Mouse (Mus musculus) spleen, postnatal 36 days (tissue): Measurements from ENCODE around the gene Celf2.

Source experiments
- DNase-seq, 2 experiments: peaks; one replicate each; pipeline ENCODE4 v3.0.0; 2022; ENCODE audit warnings: low spot score in 2 of 2, mixed read lengths in 1 of 2

The Celf2 gene

GRCm38 (mm10) chr2:6915386-6915785 is 594.0 kb downstream of the Celf2 start:
- no peak for DNase-seq

DNA sequence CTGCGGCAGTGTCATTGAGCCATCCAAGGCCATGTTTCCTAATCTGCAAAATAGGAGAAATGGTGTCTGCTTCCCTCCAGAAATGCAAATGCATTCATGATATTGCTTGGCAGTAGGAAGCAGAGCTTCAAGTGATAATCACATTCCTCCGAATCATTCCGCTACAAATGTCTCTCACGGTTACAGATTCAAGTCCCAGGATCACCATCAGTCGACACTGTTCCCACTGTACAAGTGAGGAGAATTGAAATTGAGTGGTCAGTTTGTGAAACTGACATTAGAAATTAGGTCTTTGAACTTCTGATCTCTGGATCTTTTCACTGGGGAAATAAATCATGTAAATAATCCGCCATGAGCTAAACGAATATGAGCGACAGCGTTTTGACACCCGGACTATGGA is 596.0 kb downstream of the Celf2 start:
- DNase-seq: no peak

DNA sequence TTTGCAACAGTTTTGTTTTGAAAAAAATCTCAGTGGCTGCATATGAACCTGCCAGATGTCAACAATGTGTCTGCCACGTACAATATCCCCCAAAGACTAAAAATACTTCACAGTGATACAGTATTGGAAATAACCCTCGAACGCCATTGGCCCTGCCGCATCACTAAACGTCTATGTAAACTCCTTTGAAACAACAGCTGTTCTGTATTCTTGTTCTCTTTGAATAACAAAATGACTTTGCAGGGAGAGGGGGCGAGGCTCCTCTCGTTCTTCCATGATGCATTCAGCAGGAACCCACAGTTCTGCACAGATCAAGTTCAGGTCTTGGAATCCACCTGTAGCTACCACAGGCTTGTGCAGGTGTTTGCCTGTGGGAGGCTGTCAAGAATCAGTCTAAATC is 597.4 kb downstream of the Celf2 start:
- no peak for DNase-seq

DNA sequence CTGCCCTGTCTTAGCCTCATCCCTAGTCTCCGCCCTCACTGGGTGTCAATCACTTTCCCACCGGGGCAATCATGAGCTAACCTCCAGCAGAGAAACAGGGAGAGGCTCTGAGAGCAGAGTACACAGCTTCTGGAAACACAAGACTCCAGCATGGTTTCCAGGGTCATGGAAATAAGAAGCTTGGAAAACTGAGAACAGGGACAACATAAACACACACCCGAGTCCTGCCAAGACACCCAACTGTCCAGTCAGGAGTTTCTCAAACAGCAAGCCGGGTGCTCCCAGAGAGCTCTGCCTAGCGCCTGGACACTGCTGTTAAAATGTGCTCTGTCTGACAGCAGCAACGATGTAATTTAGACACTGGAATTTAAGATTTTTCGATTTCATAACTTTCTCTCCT is 599.4 kb downstream of the Celf2 start:
- DNase-seq: no peak

DNA sequence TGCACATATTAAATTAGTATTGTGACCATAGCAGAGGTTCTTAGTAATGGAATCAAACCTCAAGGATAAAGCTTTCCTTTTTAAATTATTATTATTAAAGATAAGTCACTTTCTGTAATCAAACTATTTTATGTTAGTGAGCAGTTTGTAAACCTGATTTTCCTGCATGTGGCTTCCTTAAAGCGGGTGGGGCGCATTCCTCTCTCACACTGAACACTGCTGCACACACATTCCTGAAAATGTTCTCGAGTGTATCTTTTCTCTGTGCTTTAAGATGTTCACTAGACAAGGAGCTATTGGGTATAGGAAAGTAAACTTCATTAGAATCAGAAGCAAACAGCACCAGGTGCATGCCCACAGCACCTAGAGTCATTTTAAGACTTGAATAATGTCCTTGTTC is 605.0 kb downstream of the Celf2 start:
- DNase-seq: no peak

DNA sequence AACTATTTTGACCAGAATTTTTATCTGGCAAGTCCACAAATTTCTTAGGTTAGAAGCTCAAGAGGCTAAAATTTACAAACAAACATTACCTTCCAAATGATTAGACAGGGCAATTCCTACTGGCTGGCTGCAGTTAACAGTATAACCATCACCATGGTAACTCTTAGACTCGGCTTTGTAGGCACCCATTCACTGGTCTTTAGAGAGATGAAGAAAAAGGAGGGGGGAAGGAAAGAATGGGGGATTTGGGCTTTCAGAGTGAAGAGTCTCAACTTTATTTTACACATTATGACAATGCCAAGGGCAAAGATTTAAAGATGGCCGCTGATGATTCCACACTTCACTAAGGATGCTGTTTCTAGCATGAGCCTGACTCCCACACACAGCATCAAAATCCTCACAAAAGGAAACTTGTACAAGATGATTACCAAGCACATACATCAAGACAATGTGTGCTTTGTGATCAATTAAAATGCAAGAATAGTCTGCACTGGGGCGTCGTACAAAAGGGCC is 606.1 kb downstream of the Celf2 start:
- DNase-seq: no peak

GRCm38 (mm10) chr2:6896896-6897295 is 612.5 kb downstream of the Celf2 start:
- no peak for DNase-seq

- DNase-seq: no peak
These were observed 615.8 kb downstream of the Celf2 start for GRCm38 (mm10) chr2:6893597-6893996.

GRCm38 (mm10) chr2:6893095-6893494 is 616.3 kb downstream of the Celf2 start:
- no peak for DNase-seq

DNA sequence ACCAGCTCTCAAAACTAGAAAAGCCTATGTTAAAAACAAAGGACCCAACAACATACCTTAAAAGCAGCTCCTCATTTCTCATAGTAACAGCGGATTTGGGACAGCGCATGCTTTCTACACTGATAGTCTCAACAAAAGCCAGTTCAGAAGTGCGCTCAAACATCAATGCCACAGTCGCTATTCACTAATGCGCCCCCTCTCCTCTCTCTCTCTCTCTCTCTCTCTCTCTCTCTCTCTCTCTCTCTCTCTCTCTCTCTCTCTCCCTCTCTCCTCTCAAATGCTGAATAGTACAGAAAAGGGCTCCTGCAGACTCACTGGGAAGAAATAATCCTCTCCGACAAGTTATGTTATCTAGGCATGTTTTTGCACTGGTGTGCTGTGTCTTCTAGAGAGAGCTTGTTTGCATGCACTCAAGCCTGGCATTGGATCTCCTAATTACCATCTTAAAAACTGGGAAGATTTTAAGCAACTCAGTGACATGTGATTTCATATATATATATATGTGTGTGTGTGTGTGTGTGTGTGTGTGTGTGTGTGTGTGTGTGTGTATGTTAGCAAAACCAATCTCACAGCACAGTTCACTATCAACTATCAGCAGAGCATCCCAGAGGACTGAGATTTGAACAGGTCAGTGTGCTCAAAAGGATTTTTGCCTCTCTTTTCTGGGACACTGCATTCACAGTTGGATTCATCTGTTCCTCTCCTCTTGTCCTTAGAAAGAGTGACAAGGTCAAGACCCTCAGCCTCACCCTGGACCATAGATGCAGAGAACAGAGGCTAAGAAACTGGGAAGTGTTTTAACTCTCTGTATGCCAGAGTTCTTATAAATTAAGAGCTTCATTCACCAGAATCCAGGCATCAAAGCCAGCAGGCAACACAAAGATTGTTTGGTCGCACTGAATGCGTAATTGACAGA is 624.3 kb downstream of the Celf2 start:
- DNase-seq: no peak

DNA sequence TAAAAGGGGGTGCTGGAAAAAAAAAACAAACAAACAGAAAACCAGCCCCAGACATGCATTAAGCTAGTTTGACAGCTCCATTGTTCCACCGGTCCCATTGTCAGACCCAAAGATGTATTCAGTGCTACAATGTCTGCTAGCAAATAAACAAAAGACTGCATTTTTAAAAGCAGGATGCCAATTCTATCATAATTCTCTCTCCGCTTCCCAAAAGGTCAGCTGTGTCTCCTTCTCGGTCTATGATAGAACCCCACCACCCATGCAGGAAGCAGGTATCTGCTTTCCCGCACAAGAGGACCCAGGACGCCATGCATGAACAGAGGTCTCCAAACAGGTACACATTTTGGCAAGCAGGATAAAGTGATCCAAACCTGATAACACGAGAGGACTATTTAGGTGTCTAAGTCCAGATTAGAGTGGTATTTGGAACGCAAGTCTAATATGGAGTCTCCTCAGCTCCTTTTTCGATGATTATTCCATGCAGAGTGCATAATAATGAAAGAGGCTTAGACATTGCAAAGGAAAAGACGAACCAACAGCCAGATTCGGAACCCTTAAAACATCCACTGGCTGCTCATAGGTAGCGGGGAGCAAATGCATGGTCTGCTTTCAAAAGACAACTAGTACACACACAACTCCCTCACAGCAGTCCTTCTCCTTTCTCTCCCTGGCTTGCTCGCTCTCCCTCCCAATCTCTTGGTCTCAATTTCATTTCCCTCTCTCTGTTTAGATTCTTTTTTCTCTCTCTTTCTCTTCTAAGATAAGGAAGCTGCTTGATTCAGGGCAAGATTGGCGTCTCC is 625.2 kb downstream of the Celf2 start:
- no peak for DNase-seq

DNA sequence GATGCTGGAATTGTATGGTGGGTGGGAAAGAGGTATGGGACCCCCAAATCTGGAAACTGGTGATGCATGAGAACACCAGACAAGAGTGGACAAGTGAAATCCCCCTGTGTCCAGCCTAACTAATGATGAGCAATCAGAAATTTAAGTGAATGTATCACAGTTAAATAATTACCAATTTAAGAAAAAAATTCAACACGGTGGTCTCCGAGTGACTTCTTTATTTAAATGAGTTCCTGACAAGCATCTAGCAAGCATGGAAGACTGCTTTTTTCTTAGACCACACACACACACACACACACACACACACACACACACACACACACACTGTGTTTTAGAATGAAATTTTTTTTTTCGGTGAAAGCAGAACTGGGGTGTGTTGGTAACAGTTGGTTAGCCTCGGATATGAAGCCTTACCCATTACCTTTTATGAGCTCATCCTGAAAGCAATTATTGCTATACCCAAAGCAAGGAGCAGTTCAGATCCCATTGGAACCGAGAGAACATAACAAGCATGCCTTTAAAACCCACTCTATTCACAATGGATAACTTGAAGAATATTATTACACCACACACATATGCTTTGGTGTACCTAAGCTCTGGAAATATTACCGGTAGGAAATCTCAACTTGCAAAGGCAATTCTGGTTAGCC is 627.0 kb downstream of the Celf2 start:
- no peak for DNase-seq

DNA sequence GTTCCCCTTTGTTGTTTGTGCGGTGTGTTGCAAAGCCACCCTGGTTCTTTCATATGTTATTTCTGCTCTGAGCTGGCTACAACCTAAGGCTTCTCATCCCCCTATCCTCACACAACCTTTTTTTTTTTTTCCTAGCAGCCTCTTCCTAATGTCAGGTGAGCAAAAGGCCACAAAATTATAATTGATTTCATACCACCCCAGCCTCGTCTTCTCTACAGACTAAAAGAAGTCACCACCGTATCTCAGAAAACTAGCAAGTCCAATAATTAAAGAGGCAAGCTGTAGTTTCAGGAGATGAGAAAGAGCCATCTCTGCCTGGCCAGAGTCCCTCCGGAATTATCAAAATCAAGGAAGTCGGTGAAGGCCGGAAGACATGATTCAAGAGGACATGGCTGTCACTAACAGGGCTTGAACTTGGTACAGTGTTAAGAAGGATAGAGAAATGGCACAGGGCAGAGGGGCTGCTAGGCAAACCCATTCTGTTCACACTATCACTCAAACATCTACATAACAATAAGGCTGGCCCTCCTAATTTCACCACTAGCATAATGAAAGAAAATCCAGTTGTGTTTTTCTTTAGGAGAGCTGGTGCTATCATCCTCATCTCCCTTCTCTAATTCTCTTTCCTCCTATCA is 628.3 kb downstream of the Celf2 start:
- DNase-seq: no peak

GRCm38 (mm10) chr2:6877094-6877493 is 632.3 kb downstream of the Celf2 start:
- no peak for DNase-seq

DNA sequence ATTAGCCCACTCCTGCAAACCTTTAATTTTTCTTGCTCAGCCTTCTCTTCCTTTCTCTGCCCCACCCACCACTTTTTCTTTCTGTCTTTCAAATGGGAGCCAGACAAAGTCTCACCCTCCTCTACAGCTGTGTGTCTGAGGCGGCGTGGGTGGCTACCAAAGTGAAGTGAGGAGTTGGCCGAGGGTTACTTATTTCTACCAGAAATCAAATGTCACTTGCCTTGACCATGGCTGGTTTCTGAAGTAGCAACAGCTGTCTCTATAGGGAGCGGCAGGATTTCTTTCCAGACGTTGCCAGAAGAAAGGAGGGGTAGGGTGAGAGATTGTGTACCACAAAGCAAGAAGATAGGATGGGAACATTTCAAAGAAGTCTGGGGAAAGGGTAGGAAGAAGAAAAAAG is 632.8 kb downstream of the Celf2 start:
- no peak for DNase-seq

DNA sequence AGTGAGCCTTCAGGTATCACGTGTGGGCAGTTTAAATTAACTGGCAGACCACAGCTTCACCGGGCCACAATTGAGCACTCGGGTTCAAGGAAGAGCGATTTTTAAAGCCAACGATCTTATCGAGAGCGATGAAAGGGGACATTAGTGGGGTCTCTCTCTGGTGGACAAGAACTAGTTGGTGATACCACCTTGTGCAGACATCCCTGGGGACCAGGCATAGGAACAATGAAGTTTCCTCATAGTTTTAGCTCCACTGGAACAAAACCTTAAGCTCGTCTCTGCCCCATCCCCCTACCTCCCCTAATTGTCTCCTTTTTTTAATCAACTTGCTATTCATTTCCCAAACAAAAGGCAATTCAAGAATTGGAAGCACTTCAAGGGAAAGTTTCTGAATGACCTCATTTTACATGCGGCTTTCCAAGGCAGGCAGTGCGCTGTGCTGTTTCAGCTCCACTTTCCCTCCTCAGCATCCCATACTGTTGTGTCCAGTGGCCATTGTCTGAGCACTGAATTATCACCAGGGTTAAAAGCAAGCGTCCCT is 634.2 kb downstream of the Celf2 start:
- DNase-seq: no peak

- DNase-seq: no peak
These were observed 635.0 kb downstream of the Celf2 start for GRCm38 (mm10) chr2:6874266-6874955.

GRCm38 (mm10) chr2:6873711-6874110 is 635.7 kb downstream of the Celf2 start:
- no peak for DNase-seq

- no peak for DNase-seq
These were observed 636.5 kb downstream of the Celf2 start for GRCm38 (mm10) chr2:6872894-6873255.

DNA sequence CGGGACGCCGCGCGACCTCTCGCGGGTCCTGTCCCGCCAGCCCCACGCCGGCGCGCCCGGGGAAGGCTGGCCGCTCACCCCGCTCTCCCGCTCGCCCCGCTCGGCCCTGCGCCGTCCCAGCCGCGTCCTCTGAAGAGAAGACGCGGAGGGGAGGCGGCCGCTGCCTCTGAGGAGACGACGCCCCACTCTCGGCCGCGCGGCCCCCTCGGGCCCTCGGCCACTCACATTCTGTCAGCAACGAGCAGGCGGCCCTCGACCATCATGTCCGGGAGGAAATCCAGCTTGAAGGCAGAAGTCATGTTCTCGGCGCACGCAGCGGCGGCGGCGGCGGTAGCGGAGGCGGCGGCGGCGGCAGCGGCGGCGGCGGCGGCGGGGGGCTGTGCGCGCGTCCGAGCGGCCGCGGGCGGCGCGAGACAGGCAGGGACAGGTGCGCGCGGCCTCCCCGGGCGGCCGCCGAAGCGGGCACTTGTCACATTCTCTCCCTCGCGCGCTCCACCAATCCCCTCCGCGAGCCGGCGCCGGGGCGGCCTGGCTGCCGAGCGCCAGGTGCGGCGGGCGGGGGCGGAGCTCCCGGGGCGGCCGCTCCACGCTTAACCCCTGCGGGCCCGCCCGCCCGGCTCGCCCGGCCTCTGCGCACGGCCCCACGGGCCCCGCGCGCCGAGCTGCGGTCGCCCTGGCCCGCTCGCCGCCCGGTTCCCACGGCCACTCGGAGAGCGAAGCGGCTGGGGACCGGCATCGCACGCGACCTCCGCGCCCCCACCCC is 637.1 kb downstream of the Celf2 start:
- DNase-seq: peak; percentile 55 to 65
